Mouse (Mus musculus) layer of hippocampus, adult 2 months (tissue): ENCODE results near the gene Tet3. TPM values are rescaled to one million over a fixed set of nuclear protein-coding genes. Genes with fewer than 3 reads are reported as not detected.
A peak's percentile ranks its signal among the peaks of the same experiment; 100 is the strongest.

Source experiments
- DNase-seq, 2 experiments: peaks; one replicate each; pipeline ENCODE4 v3.0.0; 2022; ENCODE audit warnings: low spot score in 2 of 2
- H3K27ac ChIP-seq: fragments of 200-600 bp; 2 replicates; pipeline ENCODE4 v1.8.1; 2022
- H3K4me3 ChIP-seq: fragments of 200-600 bp; 2 replicates; pipeline ENCODE4 v1.8.1; 2022; ENCODE audit warnings: mild to moderate bottlenecking
- CTCF ChIP-seq: fragments of 200-600 bp; conservative IDR thresholded peaks from 2 replicates; pipeline ENCODE4 v1.8.1; 2022; ENCODE audit warnings: antibody characterized with exemption, mild to moderate bottlenecking, moderate library complexity
- total RNA-seq, 2 experiments: library from RNA; stranded (reverse); gene quantifications; 2 replicates each; pipeline ENCODE4 v1.2.3; 2021

Tet3 gene
- total RNA-seq, 2 experiments from 2014 or later = 61.0 to 65.9 TPM

- peak overlapping the region; percentile 75 for H3K27ac ChIP-seq
- no peak overlapping the region for H3K4me3 ChIP-seq
- DNase-seq = no peak
- TF ChIP-seq CTCF = no peak
Observed at GRCm38 (mm10) chr6:83414601-83415355, 44.1 kb downstream of the Tet3 start.

GRCm38 (mm10) chr6:83413686-83414085, 45.2 kb downstream of the Tet3 start:
- no peak for DNase-seq

GRCm38 (mm10) chr6:83412854-83413401, 46.0 kb downstream of the Tet3 start:
- Histone ChIP-seq H3K27ac (peak overlapping the region; percentile 75), H3K4me3 (no peak overlapping the region)
- no peak for DNase-seq
- no peak for TF ChIP-seq CTCF

More at GRCm38 (mm10) chr6:83413686-83414085, 45.2 kb downstream of the Tet3 start:
- no peak for TF ChIP-seq CTCF
- Histone ChIP-seq H3K27ac (peak overlapping the region; percentile 75), H3K4me3 (no peak overlapping the region)

DNA sequence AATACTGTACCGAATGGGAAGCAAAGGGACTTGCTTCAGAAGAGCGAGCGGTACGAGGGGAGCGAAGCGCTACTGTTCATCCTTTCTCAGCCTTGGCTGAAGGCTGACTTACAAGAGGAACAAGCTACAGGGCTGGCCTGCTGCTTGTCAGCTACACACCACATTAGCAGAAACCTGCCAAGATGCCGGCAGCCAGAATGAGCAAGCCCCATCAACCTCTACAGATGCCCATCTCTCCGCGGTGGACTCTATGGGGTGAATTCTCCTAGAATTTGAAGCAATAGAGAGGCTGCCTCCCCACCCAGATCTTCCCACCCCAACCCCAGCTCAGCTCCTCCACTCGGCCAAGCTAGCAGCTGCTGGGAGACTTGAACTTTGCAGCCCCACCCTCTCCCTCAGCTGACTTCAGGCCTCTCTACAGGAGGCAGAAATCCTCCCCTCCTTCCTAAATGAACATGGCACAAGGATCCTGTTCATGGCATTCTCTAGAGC, 46.5 kb downstream of the Tet3 start:
- Histone ChIP-seq H3K27ac (peak overlapping the region; percentile 75), H3K4me3 (no peak overlapping the region)
- DNase-seq = no peak
- TF ChIP-seq CTCF = no peak

DNA sequence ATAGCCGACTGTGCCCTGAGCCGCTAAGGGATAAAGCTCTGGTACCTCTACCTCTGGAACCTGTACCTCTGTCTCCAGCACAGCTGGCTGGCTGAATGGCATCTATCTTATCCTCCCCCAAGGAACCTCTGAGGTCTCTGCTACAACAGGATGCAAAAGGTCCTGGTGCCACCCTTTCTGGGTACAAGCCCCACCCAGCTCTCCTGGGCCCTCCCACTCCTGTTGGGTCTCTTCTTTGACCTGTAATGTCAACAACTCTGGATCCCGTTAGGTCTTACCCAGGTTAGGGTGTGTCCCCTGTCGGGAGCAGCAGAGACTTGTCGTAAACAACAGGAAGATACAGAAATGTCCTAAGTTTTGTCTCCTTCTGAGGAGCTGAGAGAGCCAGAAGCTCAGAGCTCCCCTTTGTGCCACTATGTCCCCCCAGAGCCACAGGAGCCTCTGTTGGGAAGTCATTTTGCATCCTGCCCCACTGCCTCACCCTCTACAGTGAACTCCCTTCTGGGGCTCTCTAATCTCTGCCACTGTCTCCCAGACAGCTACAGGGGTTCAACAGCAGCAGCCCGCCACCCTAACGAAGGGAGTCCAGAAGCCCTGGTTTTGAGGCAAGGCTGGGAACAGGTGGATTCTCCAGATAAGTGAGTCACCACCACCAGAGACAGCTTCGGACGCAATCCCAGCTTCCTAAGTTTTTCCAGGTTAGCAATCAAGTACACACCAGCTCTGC, 47.1 kb downstream of the Tet3 start:
- TF ChIP-seq CTCF = no peak
- Histone ChIP-seq H3K27ac (peak overlapping the region; percentile 75), H3K4me3 (no peak overlapping the region)
- DNase-seq = no peak

GRCm38 (mm10) chr6:83410046-83410706, 48.7 kb downstream of the Tet3 start:
- Histone ChIP-seq H3K4me3 (no peak overlapping the region), H3K27ac (peak overlapping the region; percentile 78)
- peak in 1 of 2 experiments; percentile 26 for DNase-seq
- no peak for TF ChIP-seq CTCF

GRCm38 (mm10) chr6:83408510-83408909, 50.4 kb downstream of the Tet3 start:
- H3K4me3 ChIP-seq = no peak overlapping the region
- TF ChIP-seq CTCF = no peak
- peak overlapping the region; percentile 78; the same call in 1 of the 2 replicates for H3K27ac ChIP-seq
- DNase-seq = no peak

DNA sequence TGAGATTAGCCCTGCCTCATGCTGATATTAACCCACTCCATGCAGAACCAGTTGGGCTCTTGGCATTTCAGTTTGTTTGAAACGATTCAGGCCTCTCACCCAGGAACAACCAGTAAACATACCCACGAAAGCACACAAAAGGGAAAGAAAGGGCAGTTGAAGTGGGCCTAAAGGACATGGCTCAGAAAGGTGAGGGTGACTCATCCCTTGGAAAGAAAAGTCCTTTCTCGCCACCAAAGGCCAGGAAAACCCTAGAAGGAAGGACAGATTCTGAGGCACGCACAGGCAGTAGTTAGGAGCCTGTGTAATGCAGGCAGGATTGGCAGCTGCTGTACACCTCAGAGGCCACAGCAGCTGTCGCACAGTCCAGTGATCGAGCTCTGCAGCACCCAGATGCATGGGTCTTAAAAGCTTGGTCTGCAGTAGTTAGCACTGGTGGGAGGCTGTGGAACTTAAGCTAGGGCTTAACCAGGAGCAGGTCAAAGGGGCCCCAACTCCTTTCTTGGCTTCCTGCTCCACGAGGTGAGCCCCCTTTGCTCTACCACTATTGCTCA, 53.3 kb downstream of the Tet3 start:
- H3K27ac ChIP-seq = no peak overlapping the region
- TF ChIP-seq CTCF = no peak
- no peak overlapping the region for H3K4me3 ChIP-seq
- DNase-seq = no peak

GRCm38 (mm10) chr6:83404571-83404970, 54.3 kb downstream of the Tet3 start:
- Histone ChIP-seq H3K27ac (no peak overlapping the region), H3K4me3 (no peak overlapping the region)
- no peak for DNase-seq
- no peak for TF ChIP-seq CTCF

- TF ChIP-seq CTCF = no peak
- no peak overlapping the region for H3K4me3 ChIP-seq
- no peak for DNase-seq
Observed at GRCm38 (mm10) chr6:83403481-83403880, 55.4 kb downstream of the Tet3 start.

GRCm38 (mm10) chr6:83399790-83400189, 59.1 kb downstream of the Tet3 start:
- TF ChIP-seq CTCF = no peak
- no peak for DNase-seq
- no peak overlapping the region for H3K27ac ChIP-seq

More at GRCm38 (mm10) chr6:83403481-83403880, 55.4 kb downstream of the Tet3 start:
- no peak overlapping the region for H3K27ac ChIP-seq

DNA sequence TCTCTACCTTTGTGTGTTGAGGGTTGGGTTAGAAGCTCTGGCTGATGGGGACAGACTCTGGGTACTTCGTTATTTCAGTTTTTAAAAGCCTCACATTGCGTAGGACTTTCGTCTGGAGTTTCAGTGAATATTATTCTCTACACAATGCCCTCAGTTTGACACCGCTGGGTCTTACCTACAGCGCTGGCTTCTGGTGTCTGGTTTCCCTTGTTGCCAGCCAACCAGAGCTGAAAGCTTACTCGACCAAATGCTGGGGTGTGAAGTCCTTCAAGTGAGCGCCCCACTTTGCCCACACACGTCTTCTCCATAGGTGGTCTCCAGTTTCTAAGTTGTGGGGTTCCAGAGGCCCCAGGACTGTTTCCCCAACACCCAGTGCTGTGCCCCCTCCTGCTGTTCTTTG, 61.2 kb downstream of the Tet3 start:
- Histone ChIP-seq H3K4me3 (no peak overlapping the region), H3K27ac (no peak overlapping the region)
- no peak for DNase-seq
- TF ChIP-seq CTCF = no peak

More at GRCm38 (mm10) chr6:83399790-83400189, 59.1 kb downstream of the Tet3 start:
- no peak overlapping the region for H3K4me3 ChIP-seq

- no peak overlapping the region for H3K27ac ChIP-seq
- no peak overlapping the region for H3K4me3 ChIP-seq
- TF ChIP-seq CTCF = no peak
- no peak for DNase-seq
Observed at GRCm38 (mm10) chr6:83396711-83397110, 62.2 kb downstream of the Tet3 start.
